Mouse (Mus musculus) neural tube, embryonic 14.5 days (tissue): Measurements from ENCODE around the gene Senp3. TPM values are rescaled to one million over a fixed set of nuclear protein-coding genes. Genes with fewer than 3 reads are reported as not detected.
A peak's percentile ranks its signal among the peaks of the same experiment; 100 is the strongest.

Source experiments
- ATAC-seq: fragments of 200-750 bp; cut with Nextera tagmentation; 2 replicates; pipeline ENCODE4 v1.8.0; 2017; ENCODE audit warnings: low read depth, mild to moderate bottlenecking, moderate TSS enrichment, moderate library complexity
- H3K27ac ChIP-seq: fragments of 300-500 bp; sonication (generic); 2 replicates; pipeline ENCODE4 v1.5.1; 2014; ENCODE audit warnings: low read depth, mild to moderate bottlenecking, control low read depth, low read length, moderate library complexity, mixed read lengths
- H3K27me3 ChIP-seq: fragments of 300-500 bp; sonication (generic); 2 replicates; pipeline ENCODE4 v1.6.1; 2014; ENCODE audit warnings: low read length; ENCODE audit not compliant: control insufficient read depth, insufficient read depth
- H3K36me3 ChIP-seq: fragments of 300-500 bp; sonication (generic); 2 replicates; pipeline ENCODE4 v1.6.1; 2014; ENCODE audit warnings: low read length, mixed read lengths; ENCODE audit not compliant: control insufficient read depth, insufficient read depth
- H3K4me1 ChIP-seq: fragments of 300-500 bp; sonication (generic); 2 replicates; pipeline ENCODE4 v1.6.1; 2014; ENCODE audit warnings: low read length; ENCODE audit not compliant: control insufficient read depth, insufficient read depth
- H3K4me2 ChIP-seq: fragments of 300-500 bp; sonication (generic); 2 replicates; pipeline ENCODE4 v1.6.1; 2014; ENCODE audit warnings: mild to moderate bottlenecking, low read depth, low read length, control low read depth
- H3K4me3 ChIP-seq: fragments of 300-500 bp; sonication (generic); 2 replicates; pipeline ENCODE4 v1.5.1; 2014; ENCODE audit warnings: low read depth, low read length, control low read depth, mixed read lengths
- H3K9ac ChIP-seq: fragments of 300-500 bp; sonication (generic); replicated peaks from 2 replicates; pipeline ENCODE4 v1.6.1; 2014; ENCODE audit warnings: low read depth, mild to moderate bottlenecking, control low read depth, low read length, mixed read lengths
- H3K9me3 ChIP-seq: fragments of 300-500 bp; sonication (generic); 2 replicates; pipeline ENCODE4 v1.6.1; 2016; ENCODE audit warnings: low read length; ENCODE audit not compliant: control insufficient read depth
- WGBS: fragments of 180-500 bp; shearing (Covaris S2); extraction: QIAGEN DNeasy Blood & Tissue Kit; methylation state at CpG from one replicate; pipeline ENCODE4 v1.1.7; 2014; 5-methylcytosine and 5-hydroxymethylcytosine counted together
- polyA plus RNA-seq: library from polyadenylated mRNA; unstranded; fragments of >200 nt; fragmentation: Nextera tagmentation; extraction: Ambion mirVana; gene quantifications from 2 replicates; pipeline ENCODE4 v1.2.1, GENCODE M21; 2014

Senp3 gene
- polyA plus RNA-seq, 1 experiment from 2014 or later: 116 TPM

GRCm38 (mm10) chr11:69655264-69656064, 26.4 kb downstream of the Senp3 start, which contains the start of gene Sox15:
Sox15 (plus strand) TSS chr11:69655314.
- no peak within 1 kb of the TSS for H3K9ac ChIP-seq
- H3K4me2 ChIP-seq: no peak within 1 kb of the TSS
- ATAC-seq: peak; percentile 79
- H3K9me3 ChIP-seq: no peaks in the 10 kb centered on the region
- no peaks in the 10 kb centered on the region for H3K27me3 ChIP-seq
- 0 out of 2 replicates have a peak, but pooled peaks cover 2% of the 10 kb centered on the region for H3K4me1 ChIP-seq
- H3K27ac ChIP-seq: no peak within 1 kb of the TSS
- 23% methylated on average over 34 of the region's 34 CpGs for WGBS
- peaks cover 43% of the 10 kb centered on the region for H3K36me3 ChIP-seq
- H3K4me3 ChIP-seq: no peak within 1 kb of the TSS

- no peak overlapping the region for H3K9ac ChIP-seq
- 47% methylated on average over 9 of the region's 9 CpGs for WGBS
Observed at GRCm38 (mm10) chr11:69654760-69655159, 27.1 kb downstream of the Senp3 start.

DNA sequence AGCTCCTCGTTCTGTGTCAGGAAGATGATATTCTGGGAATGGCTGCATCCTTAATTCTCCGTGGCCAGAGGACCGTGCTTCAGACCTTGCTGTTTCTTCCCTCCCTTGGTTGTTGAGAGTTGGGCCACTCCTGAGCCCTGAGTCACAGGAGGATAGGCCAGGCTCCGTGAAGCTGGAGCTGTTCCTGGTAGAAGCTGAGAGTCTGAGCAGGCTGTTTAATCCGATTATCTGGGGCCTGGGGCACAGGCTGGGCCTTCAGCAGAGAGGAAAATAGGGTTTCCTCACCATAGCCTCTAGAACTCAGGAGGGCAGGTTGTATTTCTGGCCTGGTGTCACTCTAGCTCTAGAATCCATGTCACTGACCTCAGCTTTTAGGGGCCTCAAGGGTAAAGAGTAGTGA, 28.5 kb downstream of the Senp3 start:
- no peak overlapping the region for H3K4me2 ChIP-seq
- no peak for ATAC-seq

More at GRCm38 (mm10) chr11:69654760-69655159, 27.1 kb downstream of the Senp3 start:
- Histone ChIP-seq H3K27ac (no peak overlapping the region), H3K4me3 (no peak overlapping the region), H3K36me3 (peaks cover 50% of the 10 kb centered on the region), H3K27me3 (no peaks in the 10 kb centered on the region), H3K9me3 (no peaks in the 10 kb centered on the region), H3K4me1 (0 out of 2 replicates have a peak, but pooled peaks cover 2% of the 10 kb centered on the region), H3K4me2 (no peak overlapping the region)
- no peak for ATAC-seq

GRCm38 (mm10) chr11:69645860-69646259, 36.0 kb downstream of the Senp3 start:
- Histone ChIP-seq H3K4me1 (no peaks in the 10 kb centered on the region), H3K4me2 (no peak overlapping the region), H3K4me3 (no peak overlapping the region), H3K9me3 (no peaks in the 10 kb centered on the region), H3K36me3 (peaks cover 80% of the 10 kb centered on the region), H3K27me3 (no peaks in the 10 kb centered on the region), H3K27ac (no peak overlapping the region), H3K9ac (no peak overlapping the region)
- ATAC-seq: no peak
- WGBS: 96% methylated on average over 5 of the region's 5 CpGs

More for the DNA sequence above, 28.5 kb downstream of the Senp3 start:
- H3K4me1 ChIP-seq: 0 out of 2 replicates have a peak, but pooled peaks cover 2% of the 10 kb centered on the region
- 82% methylated on average over 5 of the region's 5 CpGs for WGBS
- no peaks in the 10 kb centered on the region for H3K27me3 ChIP-seq
- peaks cover 55% of the 10 kb centered on the region for H3K36me3 ChIP-seq
- no peak overlapping the region for H3K27ac ChIP-seq
- H3K9me3 ChIP-seq: no peaks in the 10 kb centered on the region
- H3K9ac ChIP-seq: no peak overlapping the region
- H3K4me3 ChIP-seq: no peak overlapping the region

- 88% methylated on average over 3 of the region's 3 CpGs for WGBS
- ATAC-seq: no peak
- Histone ChIP-seq H3K4me3 (no peak overlapping the region), H3K4me2 (0 out of 2 replicates have a peak overlapping the region, but pooled peaks have one; percentile 17), H3K27me3 (no peaks in the 10 kb centered on the region), H3K9me3 (no peaks in the 10 kb centered on the region), H3K36me3 (peaks cover 8% of the 10 kb centered on the region; the same call in 1 of the 2 replicates), H3K9ac (no peak overlapping the region; the same call in 1 of the 2 replicates), H3K4me1 (peaks cover 18% of the 10 kb centered on the region), H3K27ac (no peak overlapping the region)
Observed at GRCm38 (mm10) chr11:69635471-69635870, 46.4 kb downstream of the Senp3 start.

DNA sequence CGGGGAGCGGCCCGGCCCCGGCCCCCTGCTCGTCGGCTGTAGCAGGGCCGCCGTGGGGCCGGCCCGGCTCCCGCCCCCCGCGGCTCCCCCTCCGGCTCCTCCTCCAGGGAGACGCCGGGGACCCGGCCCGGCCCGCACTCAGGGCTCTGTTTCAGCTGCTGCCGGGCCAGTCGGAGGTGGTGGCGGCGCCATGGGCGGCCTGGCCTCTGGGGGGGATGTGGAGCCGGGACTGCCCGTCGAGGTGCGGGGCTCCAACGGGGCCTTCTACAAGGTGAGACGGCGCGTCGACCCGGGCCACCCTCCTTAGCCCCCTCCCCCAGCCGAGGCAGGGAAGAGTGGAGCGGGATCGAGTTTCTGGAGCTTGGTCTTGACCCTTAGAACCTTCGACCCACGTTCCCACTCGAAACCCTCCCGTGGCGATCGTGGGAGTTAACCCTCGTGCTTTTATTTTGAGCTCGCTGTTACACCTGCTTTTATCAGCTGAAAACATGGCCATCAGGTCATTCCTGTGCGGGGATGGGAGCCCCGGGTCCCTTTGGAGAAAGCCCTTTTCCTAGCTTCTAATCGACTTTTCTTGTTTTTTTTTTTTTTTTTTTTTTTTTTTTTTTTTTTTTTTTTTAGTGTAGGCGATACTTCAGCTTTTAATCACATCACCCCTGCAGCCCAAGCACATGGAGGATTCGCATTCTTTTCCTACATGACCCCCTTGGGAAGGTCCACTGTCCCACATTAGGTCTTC, 48.6 kb downstream of the Senp3 start:
- under 1% methylated on average over 26 of the region's 50 CpGs for WGBS
- Histone ChIP-seq H3K4me3 (peak overlapping the region; percentile 89), H3K4me1 (peaks cover 18% of the 10 kb centered on the region), H3K27me3 (no peaks in the 10 kb centered on the region), H3K9me3 (no peaks in the 10 kb centered on the region), H3K4me2 (peak overlapping the region; percentile 85), H3K36me3 (no peaks in the 10 kb centered on the region), H3K9ac (peak overlapping the region; percentile 95), H3K27ac (peak overlapping the region; percentile 94)
- peak; percentile 62 for ATAC-seq

DNA sequence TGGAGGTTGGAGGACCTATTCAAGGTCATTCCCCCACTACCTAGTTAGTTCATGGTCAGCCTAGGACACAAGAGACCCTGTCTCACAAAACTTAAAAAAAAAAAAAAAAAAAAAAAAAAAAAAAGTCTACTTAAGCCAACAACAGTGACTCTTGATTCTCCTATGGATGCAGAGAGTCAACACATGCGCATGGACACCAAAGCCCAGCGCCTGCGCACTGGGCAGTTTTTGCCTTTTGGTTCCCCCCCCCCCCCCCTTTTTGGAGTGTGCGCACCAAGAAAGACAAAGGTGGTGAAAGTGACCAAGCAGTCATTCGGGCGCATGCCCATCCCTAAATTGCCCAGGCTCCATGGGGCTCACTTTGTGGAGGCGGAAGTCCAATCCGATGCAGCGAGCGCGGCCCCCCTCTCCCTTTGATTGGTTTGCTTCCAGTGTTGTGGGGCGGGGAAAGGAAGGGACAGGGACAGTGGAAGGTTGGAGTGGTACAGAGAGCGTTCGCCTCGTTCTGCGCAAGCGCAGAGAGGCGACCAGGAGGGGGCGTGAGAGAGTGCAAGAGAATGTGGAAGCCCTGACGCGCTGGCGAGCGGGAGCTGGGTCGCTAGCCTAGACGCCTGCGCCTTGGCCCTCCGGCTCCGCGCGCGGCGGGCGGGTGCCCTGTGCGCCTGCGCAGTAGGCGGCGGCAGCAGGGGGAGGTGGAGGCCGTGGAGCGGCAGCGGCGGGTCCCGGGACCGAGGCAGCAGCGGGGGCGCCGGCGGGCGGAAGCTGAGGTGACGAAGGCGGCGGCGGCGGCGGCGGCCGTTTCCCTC, 49.4 kb downstream of the Senp3 start, which contains the start of gene Fxr2:
Gene Fxr2 (plus strand): TSS at position 707 of the 806 bp plus-strand sequence.
- WGBS: under 1% methylated on average over 35 of the region's 56 CpGs
- Histone ChIP-seq H3K27me3 (no peaks in the 10 kb centered on the region), H3K27ac (peak within 1 kb of the TSS; percentile 94), H3K4me2 (peak within 1 kb of the TSS; percentile 85), H3K4me3 (peak within 1 kb of the TSS; percentile 89), H3K36me3 (no peaks in the 10 kb centered on the region), H3K4me1 (peaks cover 18% of the 10 kb centered on the region), H3K9ac (peak within 1 kb of the TSS; percentile 95), H3K9me3 (no peaks in the 10 kb centered on the region)
- ATAC-seq: peak; percentile 98

DNA sequence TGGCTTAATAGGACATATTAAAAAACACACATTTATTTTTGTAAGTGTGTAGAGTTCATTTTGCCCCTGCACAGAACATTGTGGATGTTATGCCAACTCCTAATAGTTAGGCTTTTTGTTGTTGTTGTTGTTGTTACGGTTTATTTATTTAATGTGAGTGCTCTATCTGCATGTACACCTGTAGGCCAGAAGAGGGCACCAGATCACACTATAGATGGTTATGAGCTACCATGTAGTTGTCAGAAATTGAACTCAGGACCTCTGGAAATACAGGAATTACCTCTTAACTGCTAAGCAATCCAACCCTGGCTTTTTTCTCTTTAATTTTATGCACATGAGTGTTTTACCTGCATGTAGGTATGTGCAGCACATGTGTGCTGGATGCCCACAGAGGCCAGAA, 52.1 kb downstream of the Senp3 start:
- Histone ChIP-seq H3K4me3 (no peak overlapping the region), H3K4me1 (peaks cover 9% of the 10 kb centered on the region), H3K9ac (no peak overlapping the region), H3K4me2 (no peak overlapping the region), H3K9me3 (no peaks in the 10 kb centered on the region), H3K36me3 (no peaks in the 10 kb centered on the region), H3K27ac (no peak overlapping the region), H3K27me3 (no peaks in the 10 kb centered on the region)
- ATAC-seq: no peak
- 64% methylated on average over 1 of the region's 1 CpGs for WGBS
